Mouse (Mus musculus): ENCODE measurements around the gene Ifngr1. TPM values are rescaled to one million over a fixed set of nuclear protein-coding genes. Genes with fewer than 3 reads are reported as not detected.

The Ifngr1 gene
- 10 to 100 TPM; 48.1 to 56.9 TPM for total RNA-seq (2021)
- long read RNA-seq, experiment 1, transcript Ifngr1-201 (7 exons, 2,112 nt) = major isoform, 61 of 64 reads
- long read RNA-seq, experiment 1, partial matches to known transcripts = 1 of 64 reads
- long read RNA-seq, experiment 1, other reads (novel, unspliced or antisense) = 0 of 64 reads
- long read RNA-seq, experiment 2, transcript Ifngr1-201 (7 exons, 2,112 nt) = major isoform, 47 of 50 reads
- long read RNA-seq, experiment 2, partial matches to known transcripts = 0 of 50 reads
- long read RNA-seq, experiment 2, other reads (novel, unspliced or antisense) = 3 of 50 reads

DNA sequence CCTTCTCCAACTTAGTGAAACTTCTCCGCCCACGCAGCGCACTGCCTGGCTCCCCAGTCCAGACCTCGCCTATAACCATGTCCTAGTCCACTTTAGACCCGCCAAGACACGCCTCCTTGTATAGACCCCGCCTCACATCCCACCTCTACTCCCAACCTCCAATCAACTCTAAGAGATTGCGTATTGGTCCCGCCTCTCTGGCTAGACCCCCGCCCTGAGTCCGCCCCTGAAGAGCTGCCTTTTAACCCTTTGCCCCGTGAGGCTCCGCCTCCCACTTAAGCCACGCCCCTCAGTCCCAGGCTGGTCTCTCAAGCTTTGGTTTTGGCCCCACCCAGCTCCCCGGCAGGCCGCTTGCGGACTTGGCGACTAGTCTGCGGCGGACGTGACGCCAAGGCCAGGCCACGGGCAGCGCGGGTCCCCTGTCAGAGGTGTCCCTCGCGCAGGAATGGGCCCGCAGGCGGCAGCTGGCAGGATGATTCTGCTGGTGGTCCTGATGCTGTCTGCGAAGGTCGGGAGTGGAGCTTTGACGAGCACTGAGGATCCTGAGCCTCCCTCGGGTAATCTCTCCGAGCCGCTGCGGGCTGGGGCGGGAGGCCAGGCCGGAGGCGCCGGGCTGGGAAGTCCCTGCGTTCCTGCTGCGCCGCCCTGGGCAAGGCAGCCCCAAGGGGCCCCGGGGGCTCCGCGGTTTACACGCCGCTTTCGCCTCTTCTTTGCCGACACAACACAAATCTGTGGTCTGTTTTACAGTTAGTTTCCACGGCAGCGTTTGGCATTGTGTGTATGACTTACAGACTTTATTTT lies at the start of gene Ifngr1:
Gene Ifngr1 (plus strand): TSS at position 309 of the 801 bp plus-strand sequence.
- peak; percentile 100 for DNase-seq

- DNase-seq = no peak
These were observed 44.9 kb upstream of the Ifngr1 start for GRCm38 (mm10) chr10:19546825-19547224.

DNA sequence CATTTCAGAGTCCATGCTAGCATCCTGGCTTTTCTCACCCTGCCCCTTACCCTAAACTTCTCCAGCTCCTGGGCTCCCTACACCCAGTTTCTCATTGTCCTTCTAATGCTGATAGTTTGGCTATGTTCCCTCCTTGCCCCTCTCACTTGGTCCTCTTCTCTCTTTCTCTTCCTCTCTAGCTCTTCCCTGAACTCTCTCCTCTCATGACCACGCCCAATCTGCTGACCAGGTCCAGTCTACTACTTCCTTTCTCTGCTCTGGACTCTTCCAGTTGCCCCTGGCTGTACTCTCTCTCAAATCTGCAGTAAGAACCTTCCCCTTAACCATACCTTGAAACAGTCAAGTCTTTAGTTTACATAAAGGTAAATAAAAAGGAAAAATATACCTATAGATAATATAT lies 43.7 kb upstream of the Ifngr1 start:
- no peak for DNase-seq

GRCm38 (mm10) chr10:19548491-19548890 lies 43.3 kb upstream of the Ifngr1 start:
- DNase-seq = no peak

DNA sequence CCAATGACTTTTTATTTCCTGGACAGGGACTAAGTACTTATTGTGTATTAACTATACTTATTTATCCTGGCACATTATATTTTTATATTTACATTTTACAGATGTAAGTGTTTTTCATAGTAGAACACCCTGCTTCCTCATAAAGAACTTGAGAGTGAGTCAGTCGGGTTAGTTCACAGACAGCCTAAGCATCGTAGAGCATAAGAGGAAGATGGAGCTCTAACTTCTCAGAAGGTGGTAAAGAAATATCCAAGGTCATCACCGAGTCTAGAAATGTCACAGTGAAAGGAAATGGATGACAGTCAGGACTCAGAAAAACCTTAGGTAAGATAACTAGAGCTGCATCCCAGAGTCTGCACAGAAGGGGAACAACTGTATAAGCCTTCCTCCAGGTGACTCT lies 40.2 kb upstream of the Ifngr1 start:
- no peak for DNase-seq

- DNase-seq = no peak
These were observed 37.9 kb upstream of the Ifngr1 start for GRCm38 (mm10) chr10:19553857-19554256.

GRCm38 (mm10) chr10:19557696-19558095 lies 34.1 kb upstream of the Ifngr1 start:
- DNase-seq = no peak

- DNase-seq = peak in 1 of 2 experiments; percentile 47
These were observed 32.1 kb upstream of the Ifngr1 start for GRCm38 (mm10) chr10:19559565-19560165.

DNA sequence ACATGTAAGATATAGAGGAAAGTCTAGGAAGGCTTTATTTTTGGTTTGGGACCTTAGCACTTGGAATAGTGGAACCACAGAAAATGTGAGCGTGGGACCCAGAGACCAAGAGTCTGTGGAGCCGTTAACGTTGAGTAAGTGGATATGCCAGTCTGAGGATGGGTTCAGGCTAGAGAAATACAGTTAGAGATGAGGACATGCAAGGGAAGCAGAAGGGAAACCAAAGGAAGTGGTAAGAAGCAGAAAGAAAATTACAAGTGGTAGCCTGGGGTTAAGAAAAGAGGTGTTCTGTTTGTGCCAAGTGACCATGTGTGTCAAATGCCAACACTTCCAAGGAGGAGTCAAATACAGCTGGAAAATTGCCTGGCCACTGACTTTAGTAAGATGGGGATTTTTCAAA lies 29.2 kb upstream of the Ifngr1 start:
- DNase-seq = no peak

DNA sequence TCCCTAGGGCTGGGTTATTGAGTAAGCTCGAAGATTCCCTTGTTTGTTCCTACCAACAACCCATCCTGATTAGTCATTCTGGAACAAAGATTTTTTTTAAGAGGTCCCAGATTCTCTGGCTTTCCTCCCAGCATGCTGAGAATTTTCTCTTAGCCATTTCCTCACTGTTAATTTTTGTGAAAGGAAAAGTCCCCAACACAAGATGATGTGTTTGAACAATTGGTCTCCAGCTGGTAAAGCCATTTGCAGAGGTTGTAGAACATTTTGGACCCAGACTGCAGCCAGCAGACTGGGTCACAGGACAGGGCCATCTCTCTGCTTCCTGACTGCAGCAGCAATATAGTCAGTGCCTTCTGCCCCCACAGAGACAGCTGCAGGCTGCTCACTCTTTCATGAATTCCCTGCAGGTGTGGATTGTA lies 28.3 kb upstream of the Ifngr1 start:
- DNase-seq = peak; percentile 77 to 92

DNA sequence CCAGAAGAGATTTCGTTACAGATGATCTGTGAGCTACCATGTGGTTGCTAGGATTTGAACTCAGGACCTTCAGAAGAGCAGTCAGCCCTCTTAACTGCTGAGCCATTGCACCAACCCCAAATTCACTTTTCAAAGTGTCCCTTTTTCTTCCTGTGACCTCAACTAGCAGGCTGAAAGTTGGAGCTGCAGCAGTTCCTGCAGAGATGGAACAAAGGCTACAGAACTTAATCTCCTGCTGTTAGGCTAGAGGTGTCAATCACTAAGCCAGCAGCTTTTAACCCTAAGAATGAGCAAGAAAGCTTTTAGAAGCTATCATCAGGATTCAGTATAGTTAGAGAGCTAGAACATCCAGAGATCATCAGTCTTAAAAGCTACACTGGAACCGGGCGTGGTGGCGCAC lies 24.3 kb upstream of the Ifngr1 start:
- no peak for DNase-seq

GRCm38 (mm10) chr10:19570288-19570687 lies 21.5 kb upstream of the Ifngr1 start:
- DNase-seq = peak; percentile 52 to 70

GRCm38 (mm10) chr10:19570716-19571115 lies 21.0 kb upstream of the Ifngr1 start:
- DNase-seq = peak in 1 of 2 experiments; percentile 66

- no peak for DNase-seq
These were observed 14.2 kb upstream of the Ifngr1 start for GRCm38 (mm10) chr10:19577571-19577970.

DNA sequence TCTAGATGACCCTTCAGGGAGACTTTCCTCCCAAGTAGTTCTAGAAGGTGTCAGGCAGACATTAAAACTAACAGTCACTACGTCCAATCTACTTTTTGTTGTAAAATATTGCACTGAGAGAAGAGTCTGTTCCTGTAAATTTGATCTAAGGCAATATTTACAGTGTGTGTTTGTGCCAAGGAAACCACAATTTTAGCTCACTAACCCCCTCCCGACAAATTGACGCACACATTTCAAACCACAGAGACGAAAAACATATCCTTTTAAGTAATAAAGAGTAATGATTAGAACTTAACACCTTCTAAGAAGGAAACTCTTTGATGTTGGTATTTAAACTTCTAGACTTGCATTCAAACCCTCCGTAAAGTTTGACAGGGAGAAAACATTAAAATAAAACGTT lies 13.7 kb upstream of the Ifngr1 start:
- no peak for DNase-seq

- no peak for DNase-seq
These were observed 13.3 kb upstream of the Ifngr1 start for GRCm38 (mm10) chr10:19578409-19578986.

DNA sequence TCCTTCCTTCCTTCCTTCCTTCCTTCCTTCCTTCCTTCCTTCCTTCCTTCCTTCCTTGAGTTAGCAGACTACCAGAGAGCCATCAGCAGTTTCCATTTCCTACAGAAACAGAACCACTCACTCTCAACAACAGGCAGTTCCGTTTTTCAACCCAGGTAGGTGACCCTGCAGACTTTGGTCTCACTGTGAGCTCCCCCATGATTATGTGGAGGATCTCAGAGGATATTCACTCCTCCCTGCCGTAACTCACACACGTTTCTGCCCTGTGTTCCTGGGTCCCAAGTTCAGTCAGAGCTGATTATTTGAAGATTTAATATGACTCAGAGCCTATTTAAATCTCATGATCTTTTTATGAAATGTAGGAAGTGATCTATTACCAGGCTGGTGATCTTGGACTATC lies 11.1 kb upstream of the Ifngr1 start:
- DNase-seq = no peak

- peak in 1 of 2 experiments; percentile 71 for DNase-seq
These were observed 9.7 kb upstream of the Ifngr1 start for GRCm38 (mm10) chr10:19581844-19582582.

- no peak for DNase-seq
These were observed 8.8 kb upstream of the Ifngr1 start for GRCm38 (mm10) chr10:19582806-19583430.

DNA sequence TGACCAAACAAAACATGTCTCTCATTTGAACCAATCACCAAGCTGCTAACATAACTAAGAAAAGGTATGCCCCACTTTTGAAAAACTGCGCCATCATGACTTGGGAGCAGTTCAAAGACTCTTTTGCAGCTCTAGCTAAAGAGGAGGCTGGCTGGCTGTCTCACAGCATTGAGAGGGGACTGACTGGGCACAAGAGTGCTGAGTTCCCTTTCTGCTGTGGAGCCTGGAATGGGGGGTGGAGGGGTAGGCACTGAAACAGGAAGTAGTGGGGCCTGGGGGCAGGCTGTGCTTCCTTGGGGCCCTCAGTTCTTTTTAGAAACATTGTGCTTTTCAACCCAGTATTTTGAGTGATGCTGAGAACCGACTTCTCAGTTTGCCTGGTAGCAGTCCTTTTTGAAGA lies 7.7 kb upstream of the Ifngr1 start:
- peak in 1 of 2 experiments; percentile 77 for DNase-seq

DNA sequence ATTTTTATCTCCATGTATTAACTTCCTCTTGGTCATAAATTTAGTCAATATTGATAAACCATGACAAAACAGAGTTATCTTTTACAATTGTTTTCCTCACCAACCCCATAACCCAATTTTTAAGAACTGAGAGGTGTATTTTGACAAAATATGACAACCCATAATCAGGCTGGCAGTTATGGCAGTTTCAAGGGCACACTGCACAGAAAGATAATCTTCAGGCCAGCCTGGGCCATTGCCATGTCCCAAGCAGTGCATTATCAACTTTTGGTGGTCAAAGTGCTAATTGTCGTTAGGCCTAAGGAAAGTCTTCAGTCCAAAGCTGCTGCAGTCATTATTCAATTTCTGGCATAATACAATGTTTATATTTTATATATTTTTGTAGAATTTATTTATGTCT lies 6.9 kb upstream of the Ifngr1 start:
- DNase-seq = no peak

DNA sequence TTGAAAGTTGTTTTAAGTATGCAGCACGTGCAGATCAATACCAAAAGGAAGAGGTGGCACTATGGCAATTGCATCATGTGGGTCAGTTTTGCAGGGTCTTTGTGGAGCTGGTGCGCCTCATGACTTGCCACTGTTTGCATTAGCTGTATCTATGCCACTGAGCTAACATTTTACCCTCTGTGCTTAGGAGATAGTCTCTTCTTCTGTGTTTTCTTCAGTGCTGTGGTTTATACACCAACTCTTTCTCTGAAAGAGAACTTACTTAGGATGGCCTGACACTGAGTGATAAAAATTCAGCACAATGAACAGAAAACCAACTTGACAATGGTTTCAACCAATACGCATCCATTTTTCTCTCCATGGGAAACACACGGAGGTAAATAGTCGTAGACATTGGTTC lies 5.9 kb upstream of the Ifngr1 start:
- DNase-seq = no peak

Measured in heart, adult 18-20 months (tissue).